Mouse (Mus musculus) adrenal gland, postnatal 36 days (tissue): ENCODE measurements around the gene Ppp1r27. TPM values are rescaled to one million over a fixed set of nuclear protein-coding genes. Genes with fewer than 3 reads are reported as not detected.
A peak's percentile ranks its signal among the peaks of the same experiment; 100 is the strongest.
"Not testable (repeated sequence)": the region's sequence is repeated elsewhere in the genome, so short reads cannot be mapped to it uniquely, and the experiment has no call there.

ENCODE experiments used
- DNase-seq, 2 experiments: peaks; one replicate each; pipeline ENCODE4 v3.0.0; 2021; ENCODE audit warnings: mixed read lengths in 1 of 2
- total RNA-seq, 2 experiments: library from RNA; stranded (reverse); gene quantifications; 2 replicates each; pipeline ENCODE4 v1.2.3; 2021

Ppp1r27 gene
- total RNA-seq, 2 experiments from 2014 or later: 0.56 to 1.3 TPM

DNA sequence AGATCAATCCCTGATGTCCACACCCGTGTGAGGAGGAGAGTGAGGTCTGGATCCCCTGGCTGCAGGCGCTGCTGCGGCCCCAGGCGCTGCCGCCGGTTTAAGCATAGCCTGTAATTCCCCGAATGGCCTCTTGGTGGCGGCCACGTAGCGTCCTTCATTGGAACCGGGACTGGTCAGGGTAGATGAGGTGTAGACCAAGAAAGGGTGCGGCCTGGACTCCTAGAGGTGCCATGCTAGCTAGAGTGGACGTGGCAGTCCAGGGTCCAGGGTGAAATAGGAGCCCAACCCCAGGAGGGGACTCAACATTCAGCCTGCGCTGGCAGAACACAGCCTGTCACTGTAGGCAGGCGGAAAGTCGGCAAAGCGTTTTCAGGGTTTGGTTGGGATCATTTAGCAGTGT is 35.3 kb downstream of the Ppp1r27 start:
- DNase-seq: peak; percentile 89 to 90

DNA sequence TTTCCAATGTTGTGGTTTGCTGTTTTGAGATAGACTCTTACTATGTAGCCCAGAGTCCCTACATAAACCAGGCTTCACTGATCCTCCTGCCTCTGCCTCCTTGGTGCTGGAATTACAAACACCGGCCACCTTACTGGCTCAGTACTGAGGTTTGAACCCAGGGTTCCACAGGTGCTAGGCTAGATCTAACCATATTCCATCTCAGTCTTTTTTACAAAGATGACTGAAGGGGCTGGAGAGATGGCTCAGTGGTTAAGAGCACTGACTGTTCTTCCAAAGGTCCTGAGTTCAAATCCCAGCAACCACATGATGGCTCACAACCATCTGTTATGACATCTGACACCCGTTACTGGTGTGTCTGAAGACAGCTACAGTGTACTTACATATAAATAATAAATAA is 36.7 kb downstream of the Ppp1r27 start:
- not testable (repeated sequence) for DNase-seq

DNA sequence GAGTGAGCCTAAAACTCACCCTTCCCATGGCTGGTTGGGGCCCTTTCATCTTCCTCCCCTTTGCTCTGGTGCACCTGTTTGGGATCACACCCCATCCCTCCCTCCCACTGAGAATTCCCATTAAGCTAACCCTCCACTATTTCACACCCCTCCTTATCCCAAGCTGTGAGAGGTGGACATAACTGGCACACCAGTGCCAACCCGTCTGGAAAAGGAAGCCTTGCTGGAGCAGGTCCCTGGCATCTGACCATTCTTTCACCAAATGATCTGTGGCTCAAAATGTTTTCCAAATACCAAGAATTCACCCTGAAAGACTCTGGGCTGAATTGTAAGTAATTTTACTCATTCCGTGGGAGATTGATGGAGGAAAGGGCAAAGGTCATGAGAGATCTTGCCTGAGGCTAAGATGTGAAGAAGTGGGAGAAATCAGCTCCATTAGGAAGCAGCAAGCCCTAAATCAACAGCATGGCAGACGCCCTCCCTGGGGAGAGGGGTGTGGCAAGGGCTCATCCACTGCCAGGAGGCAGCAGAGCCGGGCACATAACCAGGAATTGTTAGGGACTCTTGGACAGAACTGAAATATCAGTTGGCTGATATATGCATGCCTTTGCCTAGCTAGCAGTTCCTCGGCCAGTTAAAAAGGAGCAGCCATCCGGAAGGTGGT is 38.0 kb downstream of the Ppp1r27 start:
- DNase-seq: peak in 1 of 2 experiments; percentile 44

DNA sequence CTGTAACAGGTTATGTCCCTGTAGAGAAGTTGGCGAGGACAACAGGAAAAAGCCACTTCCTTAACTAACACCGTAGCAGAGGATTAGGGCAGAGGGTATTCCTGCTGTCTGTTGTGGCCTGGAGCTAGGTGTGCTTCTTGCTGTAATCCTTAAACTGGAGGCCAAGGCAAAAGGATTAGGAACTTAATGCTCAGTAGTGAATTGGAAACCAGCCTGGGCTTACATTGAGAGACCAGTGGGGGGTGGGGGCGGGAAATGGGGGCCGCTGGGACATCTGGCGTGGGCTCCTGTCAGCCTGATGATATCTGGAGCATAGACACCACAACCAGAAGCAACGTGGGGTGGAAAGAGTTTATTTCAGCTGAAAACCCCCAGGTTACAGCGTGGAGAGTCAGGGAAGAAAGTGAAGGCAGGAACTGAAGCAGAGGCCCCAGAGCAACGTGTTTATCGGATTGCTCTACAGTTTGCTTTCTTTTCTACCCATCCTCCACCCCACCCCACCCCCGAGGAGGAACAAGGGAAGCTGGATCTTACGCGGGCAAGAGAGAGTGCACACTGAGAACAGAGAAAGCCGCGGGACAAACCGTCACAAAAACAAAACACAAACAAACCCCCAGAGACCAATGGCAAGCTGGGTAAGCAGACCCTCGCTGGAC is 40.4 kb downstream of the Ppp1r27 start:
- no peak for DNase-seq

DNA sequence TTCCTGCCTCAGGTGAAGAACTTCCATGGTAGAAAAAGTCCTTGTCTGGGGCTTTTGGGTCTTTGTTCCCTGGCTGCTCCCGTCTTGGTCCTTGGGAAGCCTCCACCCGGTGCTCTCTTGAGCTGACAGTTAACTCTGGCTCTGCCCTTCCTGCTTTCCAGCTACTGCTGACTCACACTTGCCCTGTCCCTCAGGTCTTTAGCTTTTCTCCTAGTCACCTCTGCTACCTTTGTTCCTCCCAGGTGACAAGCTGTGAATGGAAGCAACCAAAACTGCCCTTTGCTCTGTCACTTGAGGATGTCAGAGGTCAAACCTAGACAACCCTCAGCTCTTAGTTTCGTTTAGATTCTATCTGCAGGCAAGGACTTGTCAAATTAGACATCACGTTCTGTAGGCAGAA is 41.0 kb downstream of the Ppp1r27 start:
- no peak for DNase-seq

DNA sequence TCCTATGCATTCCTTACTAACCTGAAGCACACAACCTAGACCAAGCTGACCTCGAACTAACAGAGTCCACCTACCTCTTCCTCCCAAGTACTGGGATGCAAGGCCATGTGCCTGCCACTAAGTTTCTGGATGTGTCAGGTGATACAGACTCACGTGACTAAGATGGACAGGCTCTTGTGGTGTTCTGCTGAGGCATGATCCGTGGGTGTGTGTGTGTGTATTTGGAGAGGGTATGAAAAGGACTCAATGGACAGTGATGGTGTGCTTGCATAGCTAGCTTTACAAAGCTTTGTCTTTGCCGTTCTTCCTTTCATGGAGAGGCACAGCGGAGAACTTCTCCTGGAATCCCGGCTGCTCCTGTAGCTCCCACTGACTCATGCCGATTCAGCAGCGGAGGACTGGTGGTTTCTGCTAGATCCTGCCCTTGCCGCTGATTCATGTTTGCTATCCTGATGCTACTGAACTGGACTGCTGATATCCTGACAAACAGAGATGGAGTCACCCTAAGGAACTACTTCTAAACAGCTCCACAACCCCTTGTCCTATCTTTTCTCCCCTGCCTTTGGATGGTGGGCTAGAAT is 42.6 kb downstream of the Ppp1r27 start:
- peak; percentile 48 to 50 for DNase-seq

DNA sequence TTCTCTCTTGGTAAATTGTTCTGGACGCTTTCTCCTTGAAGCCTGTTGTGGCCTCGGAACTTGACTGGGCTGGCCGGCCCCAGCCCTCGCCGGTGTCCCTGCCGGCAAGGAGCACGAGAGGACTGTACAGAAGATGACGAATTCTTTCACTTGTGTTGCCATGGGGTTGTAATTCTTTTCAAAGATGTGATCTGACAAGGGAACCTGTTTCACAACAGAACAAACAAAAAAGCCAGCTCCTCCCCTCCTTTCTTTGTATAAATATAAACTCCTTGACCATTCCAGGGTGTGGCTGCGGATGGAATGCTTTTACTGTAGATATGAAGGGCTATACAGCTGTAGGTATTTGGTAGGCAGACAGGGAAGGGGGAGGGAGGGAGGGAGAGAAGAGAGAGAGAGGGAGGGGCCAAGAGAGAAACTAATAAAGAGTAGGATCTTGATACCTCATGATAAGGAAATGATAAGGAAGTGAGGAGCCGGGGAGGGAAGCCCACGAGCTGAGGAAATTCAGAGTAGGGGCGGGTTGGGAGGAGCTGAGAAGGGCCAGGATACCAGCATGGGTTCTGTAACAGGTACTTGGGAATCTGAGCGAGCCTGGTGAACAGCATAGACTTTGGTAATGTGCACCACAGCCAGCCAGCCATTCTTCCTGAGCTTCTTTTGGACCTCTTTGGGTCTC is 43.2 kb downstream of the Ppp1r27 start:
- no peak for DNase-seq

DNA sequence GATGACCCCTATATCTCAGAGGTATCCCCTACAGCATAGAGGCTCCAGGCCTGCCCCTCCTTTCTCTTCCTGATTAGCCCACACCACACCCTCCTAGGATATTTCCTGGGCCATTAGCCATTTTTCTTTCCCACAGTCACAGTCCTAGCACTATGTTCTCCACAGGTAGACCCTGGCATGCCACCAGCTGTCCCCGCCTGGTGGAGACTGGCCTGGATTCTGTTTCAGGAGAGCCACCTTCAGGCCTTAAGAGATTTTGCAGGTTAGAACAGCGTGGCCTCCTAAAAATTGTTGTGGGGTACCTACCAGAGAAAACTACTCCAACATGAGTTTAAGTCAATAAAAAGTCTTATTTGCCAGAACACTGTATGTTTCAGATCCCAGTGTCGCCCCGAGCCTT is 44.0 kb downstream of the Ppp1r27 start:
- DNase-seq: no peak

DNA sequence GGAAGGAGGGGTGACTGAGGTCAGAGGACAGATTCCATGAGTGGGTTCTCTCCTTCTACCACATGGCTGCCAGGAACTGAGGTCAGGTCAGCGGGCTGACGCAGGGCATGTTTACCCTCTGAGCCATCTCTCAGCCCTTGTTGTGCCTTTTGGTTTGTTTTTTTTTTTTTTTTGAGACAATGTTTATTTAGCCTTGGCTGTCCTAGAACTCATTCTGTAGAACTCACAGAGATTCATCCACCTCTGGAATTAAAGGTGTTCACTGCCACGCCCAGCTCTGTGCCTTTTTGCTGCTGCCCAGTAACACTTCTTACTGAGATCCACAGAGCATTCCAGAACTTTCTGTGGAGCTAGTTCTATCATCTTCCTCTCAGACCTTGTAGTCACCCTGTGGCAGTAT is 45.3 kb downstream of the Ppp1r27 start:
- no peak for DNase-seq

DNA sequence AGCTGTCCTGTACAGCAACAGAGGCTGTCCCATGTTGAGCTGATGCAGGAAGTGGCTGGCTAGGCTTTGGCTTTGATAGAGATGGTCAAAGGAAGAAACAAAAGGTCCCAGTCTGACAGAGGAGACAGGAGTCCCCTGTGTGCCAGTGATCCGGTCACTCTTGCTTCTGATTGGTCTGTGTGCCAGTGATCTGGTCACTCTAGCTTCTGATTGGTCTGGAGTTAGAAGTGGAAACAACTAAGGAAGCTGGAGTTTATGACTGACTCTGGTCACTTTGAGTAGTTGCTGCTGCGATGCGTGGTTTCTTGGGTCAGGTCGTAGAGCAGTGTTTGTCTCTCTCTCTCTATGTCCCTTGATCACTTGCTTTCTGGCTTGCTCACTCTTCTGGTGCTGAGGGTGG is 49.2 kb downstream of the Ppp1r27 start:
- no peak for DNase-seq

DNA sequence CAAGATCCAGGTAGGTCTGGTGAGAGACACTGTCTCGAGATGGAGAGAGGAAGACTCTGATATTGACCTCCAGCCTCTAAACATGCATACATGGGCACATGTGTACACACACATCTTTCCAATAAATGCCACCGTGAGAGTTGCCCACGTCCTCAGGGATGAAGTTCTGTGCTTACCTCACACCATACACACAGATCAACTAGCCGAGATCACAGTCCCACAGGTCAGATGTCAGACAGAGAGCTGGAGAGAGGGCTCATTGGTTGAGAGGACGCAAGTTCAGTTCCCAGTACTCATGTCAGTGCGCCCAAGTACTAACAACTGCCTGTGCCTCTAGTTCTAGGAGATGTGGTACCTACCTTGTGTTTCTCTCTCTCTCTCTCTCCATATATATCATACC is 49.9 kb downstream of the Ppp1r27 start:
- DNase-seq: no peak

DNA sequence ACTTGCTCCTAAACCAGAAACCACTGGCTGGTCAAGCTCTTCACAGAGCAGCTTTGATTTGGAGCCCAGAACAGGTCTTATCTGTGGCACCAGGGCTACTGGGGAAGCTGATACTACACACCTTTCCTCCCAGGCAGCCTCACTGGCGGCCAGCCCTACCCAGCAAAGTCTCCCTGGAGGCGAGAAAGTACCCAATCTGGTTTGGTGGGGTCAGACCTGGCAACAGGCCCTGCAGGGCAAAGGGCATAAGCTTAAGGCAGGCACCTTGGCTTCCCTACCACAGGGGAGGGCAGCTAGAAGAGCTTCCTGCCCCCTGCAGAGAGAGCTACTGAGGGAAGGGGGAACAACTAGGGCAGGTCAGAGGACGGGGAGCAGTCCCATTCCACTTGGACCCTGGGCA is 50.6 kb downstream of the Ppp1r27 start:
- peak; percentile 22 to 49 for DNase-seq

Other genes with a start within 250 kb of the Ppp1r27 start
- gene Actg1, start 202.6 kb downstream of the Ppp1r27 start, total RNA-seq: 1,000 to 10,000 TPM; 1,356 to 1,461 TPM
- gene Fscn2, start 189.6 kb downstream of the Ppp1r27 start, total RNA-seq: under 1 TPM in 1 of 2 experiments, not detected in 1; 0.59 TPM
- 10 to 100 TPM; 21.3 to 32.1 TPM for gene Faap100, start 172.4 kb downstream of the Ppp1r27 start, total RNA-seq
- 100 to 1,000 TPM in 1 of 2 experiments, 10 to 100 TPM in 1; 86.2 to 101 TPM for gene Nploc4, start 113.4 kb downstream of the Ppp1r27 start, total RNA-seq
- gene Tspan10, start 108.5 kb downstream of the Ppp1r27 start, total RNA-seq: 1 to 10 TPM in 1 of 2 experiments, not detected in 1; 2.6 TPM
- gene Pde6g, start 97.6 kb downstream of the Ppp1r27 start, total RNA-seq: under 1 TPM; 0.53 to 0.66 TPM
- 10 to 100 TPM; 28.0 to 41.4 TPM for gene Oxld1, start 93.1 kb downstream of the Ppp1r27 start, total RNA-seq
- 10 to 100 TPM; 24.7 to 33.3 TPM for gene Ccdc137, start 93.0 kb downstream of the Ppp1r27 start, total RNA-seq
- gene Arl16, start 83.5 kb downstream of the Ppp1r27 start, total RNA-seq: 10 to 100 TPM; 18.4 to 22.3 TPM
- gene Mrpl12, start 66.5 kb downstream of the Ppp1r27 start, total RNA-seq: 100 to 1,000 TPM; 110 to 111 TPM
- gene Slc25a10, start 59.3 kb downstream of the Ppp1r27 start, total RNA-seq: 100 to 1,000 TPM; 105 to 115 TPM
- gene Gcgr, start 20.4 kb downstream of the Ppp1r27 start, total RNA-seq: 1 to 10 TPM in 1 of 2 experiments, under 1 TPM in 1; 0.86 to 1.9 TPM
- gene Mcrip1, start 1.4 kb downstream of the Ppp1r27 start, total RNA-seq: 10 to 100 TPM; 58.0 to 73.4 TPM
- gene P4hb, start 22.1 kb upstream of the Ppp1r27 start, total RNA-seq: 100 to 1,000 TPM; 490 to 574 TPM
- 100 to 1,000 TPM; 348 to 361 TPM for gene Arhgdia, start 30.5 kb upstream of the Ppp1r27 start, total RNA-seq
- gene Alyref, start 47.2 kb upstream of the Ppp1r27 start, total RNA-seq: 10 to 100 TPM; 97.0 to 99.2 TPM
- 100 to 1,000 TPM in 1 of 2 experiments, 10 to 100 TPM in 1; 86.0 to 102 TPM for gene Anapc11, start 47.3 kb upstream of the Ppp1r27 start, total RNA-seq
- 1 to 10 TPM in 1 of 2 experiments, not detected in 1; 1.6 TPM for gene Npb, start 57.3 kb upstream of the Ppp1r27 start, total RNA-seq
- gene Pcyt2, start 66.8 kb upstream of the Ppp1r27 start, total RNA-seq: 100 to 1,000 TPM; 212 to 312 TPM
- gene Sirt7, start 74.1 kb upstream of the Ppp1r27 start, total RNA-seq: 10 to 100 TPM; 49.6 to 67.0 TPM
- gene Mafg, start 82.5 kb upstream of the Ppp1r27 start, total RNA-seq: 10 to 100 TPM; 50.4 to 78.6 TPM
- gene Pycr1, start 92.6 kb upstream of the Ppp1r27 start, total RNA-seq: 1 to 10 TPM; 1.1 to 1.5 TPM
- not detected for gene Myadml2, start 97.0 kb upstream of the Ppp1r27 start, total RNA-seq
- 1 to 10 TPM; 8.5 to 9.8 TPM for gene Notum, start 110.0 kb upstream of the Ppp1r27 start, total RNA-seq
- gene Aspscr1, start 121.8 kb upstream of the Ppp1r27 start, total RNA-seq: 10 to 100 TPM; 71.1 to 95.1 TPM
- gene Cenpx, start 162.6 kb upstream of the Ppp1r27 start, total RNA-seq: 10 to 100 TPM; 52.1 to 60.4 TPM
- 10 to 100 TPM; 24.3 to 27.7 TPM for gene Lrrc45, start 162.8 kb upstream of the Ppp1r27 start, total RNA-seq
- 10 to 100 TPM in 1 of 2 experiments, 1 to 10 TPM in 1; 8.2 to 17.0 TPM for gene Rac3, start 170.3 kb upstream of the Ppp1r27 start, total RNA-seq
- gene Dcxr, start 176.1 kb upstream of the Ppp1r27 start, total RNA-seq: 10 to 100 TPM; 31.8 to 77.7 TPM
- 1 to 10 TPM; 5.0 to 7.8 TPM for gene Cbr2, start 181.0 kb upstream of the Ppp1r27 start, total RNA-seq
- gene Hmga1b, start 211.7 kb upstream of the Ppp1r27 start, total RNA-seq: 10 to 100 TPM in 1 of 2 experiments, 1 to 10 TPM in 1; 6.0 to 13.1 TPM
- 10 to 100 TPM; 19.2 to 19.7 TPM for gene Rfng, start 233.1 kb upstream of the Ppp1r27 start, total RNA-seq
- gene Gps1, start 233.1 kb upstream of the Ppp1r27 start, total RNA-seq: 100 to 1,000 TPM; 139 to 142 TPM
- 10 to 100 TPM; 57.2 to 59.6 TPM for gene Dus1l, start 245.3 kb upstream of the Ppp1r27 start, total RNA-seq